Mouse (Mus musculus): ENCODE measurements at regions not wholly inside any gene's neighbourhood (a gene's known extent, or its start where the extent isn't known, plus 50 kb on each side); places are given as distances from the start of the nearest gene placed in this dataset.

DNA sequence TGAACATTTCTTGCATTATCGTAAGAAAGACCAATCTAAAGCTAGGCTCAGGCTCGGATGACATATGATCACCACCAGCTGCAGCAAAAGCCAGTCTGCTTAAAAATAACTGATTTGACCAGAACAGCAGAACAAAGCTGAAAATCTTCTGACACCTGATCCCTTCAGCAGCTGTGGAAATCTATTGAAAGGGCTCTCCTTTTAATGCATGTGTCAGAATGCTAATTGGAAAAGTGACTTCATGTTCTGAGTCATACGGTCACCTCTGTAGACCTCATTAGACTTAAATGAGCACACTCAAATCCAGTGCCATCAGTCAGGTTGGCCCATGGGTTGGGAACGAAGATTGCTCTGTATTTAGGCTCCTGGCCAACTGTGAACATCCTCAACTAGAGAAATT is 444.9 kb downstream of the Etv1 start:
- H3K9ac ChIP-seq (ENCODE audit: low read depth, low read length): no peak overlapping the region
- H3K4me3 ChIP-seq (ENCODE audit: low read length): no peak overlapping the region
- no peak overlapping the region for H3K4me2 ChIP-seq (ENCODE audit: low read depth, low read length)
- no peak for ATAC-seq
- no peaks in the 10 kb centered on the region for H3K36me3 ChIP-seq (ENCODE audit: control insufficient read depth, insufficient read depth, low read length)
- H3K27me3 ChIP-seq (replicated peaks; ENCODE audit: control insufficient read depth, insufficient read depth, low read length): no peaks in the 10 kb centered on the region
- H3K4me1 ChIP-seq (ENCODE audit: control insufficient read depth, insufficient read depth, low read length): no peaks in the 10 kb centered on the region
- H3K9me3 ChIP-seq (ENCODE audit: control insufficient read depth, low read length): no peaks in the 10 kb centered on the region
- 73% methylated on average over 4 of the region's 4 CpGs for WGBS
- H3K27ac ChIP-seq (ENCODE audit: low read length): no peak overlapping the region

DNA sequence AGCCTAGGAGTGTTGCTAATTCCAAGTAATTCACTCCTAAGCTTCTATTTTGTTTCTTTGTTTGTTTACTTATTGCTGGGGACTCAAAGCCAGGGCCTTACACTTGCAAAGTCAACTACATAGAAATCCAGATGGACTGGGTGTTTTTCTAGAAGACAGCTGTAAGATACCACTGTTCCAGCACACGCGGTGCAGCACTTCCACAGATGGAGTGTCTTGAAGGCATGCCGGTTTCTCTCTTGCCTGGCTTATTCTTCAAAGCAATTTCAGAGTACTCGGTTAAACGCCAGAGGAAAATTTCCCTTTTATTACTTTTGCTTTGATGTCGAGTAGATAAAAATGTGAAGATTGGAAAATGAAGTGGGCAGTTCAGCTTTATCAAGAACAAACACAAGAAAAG is 477.4 kb downstream of the Etv1 start:
- Histone ChIP-seq H3K4me2 (ENCODE audit: low read depth, low read length) (no peak overlapping the region), H3K27me3 (replicated peaks; ENCODE audit: control insufficient read depth, insufficient read depth, low read length) (no peaks in the 10 kb centered on the region), H3K4me3 (ENCODE audit: low read length) (no peak overlapping the region), H3K9ac (ENCODE audit: low read depth, low read length) (no peak overlapping the region), H3K9me3 (ENCODE audit: control insufficient read depth, low read length) (no peaks in the 10 kb centered on the region), H3K4me1 (ENCODE audit: control insufficient read depth, insufficient read depth, low read length) (no peaks in the 10 kb centered on the region), H3K27ac (ENCODE audit: low read length) (no peak overlapping the region), H3K36me3 (ENCODE audit: control insufficient read depth, insufficient read depth, low read length) (no peaks in the 10 kb centered on the region)
- 60% methylated on average over 6 of the region's 6 CpGs for WGBS
- ATAC-seq: no peak

DNA sequence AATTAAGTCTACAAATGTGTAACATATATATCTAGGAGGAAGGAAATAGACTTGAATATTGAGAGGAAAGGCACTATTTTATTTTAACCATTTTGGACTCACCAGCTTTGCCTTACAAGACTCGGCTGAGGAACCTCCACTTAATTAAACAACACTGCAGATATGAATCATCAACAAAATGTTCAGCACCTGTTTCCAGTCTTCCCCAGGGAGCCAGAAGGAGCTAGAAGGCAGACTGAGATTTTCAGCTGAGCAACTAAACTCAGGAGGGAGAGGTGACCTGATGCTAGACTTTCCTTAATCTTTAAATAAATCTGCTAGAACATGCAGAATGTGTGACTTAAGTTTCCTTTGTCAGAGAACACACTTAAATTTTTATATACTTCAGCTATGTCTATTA is 478.4 kb downstream of the Etv1 start:
- Histone ChIP-seq H3K36me3 (ENCODE audit: control insufficient read depth, insufficient read depth, low read length) (no peaks in the 10 kb centered on the region), H3K27me3 (replicated peaks; ENCODE audit: control insufficient read depth, insufficient read depth, low read length) (no peaks in the 10 kb centered on the region), H3K4me2 (ENCODE audit: low read depth, low read length) (no peak overlapping the region), H3K9me3 (ENCODE audit: control insufficient read depth, low read length) (no peaks in the 10 kb centered on the region), H3K4me1 (ENCODE audit: control insufficient read depth, insufficient read depth, low read length) (no peaks in the 10 kb centered on the region), H3K9ac (ENCODE audit: low read depth, low read length) (no peak overlapping the region), H3K27ac (ENCODE audit: low read length) (no peak overlapping the region), H3K4me3 (ENCODE audit: low read length) (no peak overlapping the region)
- WGBS: 56% methylated on average over 1 of the region's 1 CpGs
- ATAC-seq: no peak

DNA sequence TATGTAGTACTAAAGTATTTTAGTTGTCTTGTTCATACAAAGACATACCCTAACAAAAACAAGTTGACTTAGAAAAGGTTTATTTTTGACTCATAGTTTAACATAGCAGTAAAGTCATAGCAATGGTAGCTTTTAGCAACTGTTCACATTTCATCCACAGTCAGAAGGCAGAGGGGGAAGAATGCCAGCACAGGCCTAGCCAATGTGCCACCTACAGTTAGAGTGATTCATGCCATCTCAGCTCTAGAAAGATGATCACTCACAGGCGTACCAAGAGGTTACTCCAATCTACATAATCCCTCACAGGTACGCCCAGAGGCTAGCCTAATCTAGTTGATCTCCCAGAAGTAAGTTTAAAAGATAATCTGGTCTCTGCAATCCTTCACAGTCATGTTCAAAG is 510.5 kb downstream of the Etv1 start:
- Histone ChIP-seq H3K9me3 (ENCODE audit: control insufficient read depth, low read length) (no peaks in the 10 kb centered on the region), H3K4me1 (ENCODE audit: control insufficient read depth, insufficient read depth, low read length) (no peaks in the 10 kb centered on the region), H3K36me3 (ENCODE audit: control insufficient read depth, insufficient read depth, low read length) (no peaks in the 10 kb centered on the region), H3K9ac (ENCODE audit: low read depth, low read length) (no peak overlapping the region), H3K4me3 (ENCODE audit: low read length) (no peak overlapping the region), H3K27ac (ENCODE audit: low read length) (no peak overlapping the region), H3K4me2 (ENCODE audit: low read depth, low read length) (no peak overlapping the region), H3K27me3 (replicated peaks; ENCODE audit: control insufficient read depth, insufficient read depth, low read length) (no peaks in the 10 kb centered on the region)
- ATAC-seq: no peak
- 73% methylated on average over 2 of the region's 2 CpGs for WGBS

DNA sequence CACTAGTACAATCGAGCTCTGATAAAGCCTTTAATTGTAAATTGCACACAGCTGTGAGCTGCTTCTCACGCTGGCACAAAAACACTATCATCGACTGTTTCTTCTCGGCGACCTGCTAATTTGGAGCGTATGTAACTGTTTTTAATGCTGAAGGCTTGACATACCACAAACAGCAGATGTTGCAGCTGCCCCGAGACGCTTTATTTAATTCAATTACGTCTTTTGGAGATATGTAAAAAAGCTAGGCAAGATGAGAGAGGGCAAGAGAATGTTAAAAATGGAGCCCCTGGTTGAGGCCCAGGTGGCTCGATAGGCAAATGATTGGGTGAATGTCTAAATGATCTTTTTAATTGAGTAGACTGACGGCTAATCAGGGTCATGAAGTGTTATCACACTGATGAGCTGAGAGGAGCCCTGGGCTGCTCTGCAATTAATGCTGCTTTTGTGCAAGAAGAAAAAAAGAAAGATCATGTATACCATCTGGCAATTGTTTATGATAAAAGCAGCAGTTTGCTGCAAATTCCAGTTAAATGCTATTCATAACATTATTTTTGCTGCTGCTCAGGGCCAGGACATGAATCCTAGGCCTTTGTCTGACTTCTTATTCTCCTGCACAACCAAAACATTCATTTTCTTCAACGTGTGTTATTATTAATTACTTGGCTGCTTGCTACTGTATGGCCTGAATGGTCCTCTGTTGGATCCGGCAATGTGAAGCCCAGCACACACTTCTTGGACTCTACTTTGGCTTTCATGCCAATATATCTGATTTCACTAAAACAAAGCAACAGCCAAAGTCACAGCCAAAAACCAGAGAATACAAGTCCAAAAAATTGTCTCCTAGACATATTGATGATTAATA is 522.4 kb downstream of the Etv1 start:
- H3K4me1 ChIP-seq (ENCODE audit: control insufficient read depth, insufficient read depth, low read length): no peaks in the 10 kb centered on the region
- no peak overlapping the region for H3K27ac ChIP-seq (ENCODE audit: low read length)
- 58% methylated on average over 13 of the region's 13 CpGs for WGBS
- no peaks in the 10 kb centered on the region for H3K9me3 ChIP-seq (ENCODE audit: control insufficient read depth, low read length)
- no peak overlapping the region for H3K4me3 ChIP-seq (ENCODE audit: low read length)
- no peaks in the 10 kb centered on the region for H3K36me3 ChIP-seq (ENCODE audit: control insufficient read depth, insufficient read depth, low read length)
- H3K9ac ChIP-seq (ENCODE audit: low read depth, low read length): no peak overlapping the region
- H3K4me2 ChIP-seq (ENCODE audit: low read depth, low read length): no peak overlapping the region
- no peak for ATAC-seq
- H3K27me3 ChIP-seq (replicated peaks; ENCODE audit: control insufficient read depth, insufficient read depth, low read length): no peaks in the 10 kb centered on the region

DNA sequence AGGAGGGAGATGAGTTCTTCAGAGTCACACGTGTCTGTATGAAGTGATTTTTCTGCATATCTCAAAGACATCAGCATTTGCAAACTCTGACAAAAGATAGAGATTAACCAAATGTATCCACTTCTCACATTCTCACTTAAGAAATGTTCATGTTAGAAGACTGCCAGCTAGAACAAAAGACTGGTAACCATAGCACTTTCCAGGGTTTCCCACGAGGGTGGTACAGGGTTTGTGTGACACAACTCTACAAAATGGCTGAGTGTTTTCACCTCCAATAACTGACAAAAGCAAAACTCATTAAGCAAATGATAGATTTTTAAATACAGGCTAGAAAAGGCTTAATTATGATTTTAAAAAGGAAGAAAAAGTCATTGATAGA is 523.0 kb downstream of the Etv1 start:
- Histone ChIP-seq H3K9me3 (ENCODE audit: control insufficient read depth, low read length) (no peaks in the 10 kb centered on the region), H3K4me2 (ENCODE audit: low read depth, low read length) (no peak overlapping the region), H3K9ac (ENCODE audit: low read depth, low read length) (no peak overlapping the region), H3K4me1 (ENCODE audit: control insufficient read depth, insufficient read depth, low read length) (no peaks in the 10 kb centered on the region), H3K4me3 (ENCODE audit: low read length) (no peak overlapping the region), H3K27ac (ENCODE audit: low read length) (no peak overlapping the region), H3K27me3 (replicated peaks; ENCODE audit: control insufficient read depth, insufficient read depth, low read length) (no peaks in the 10 kb centered on the region), H3K36me3 (ENCODE audit: control insufficient read depth, insufficient read depth, low read length) (no peaks in the 10 kb centered on the region)
- WGBS: 56% methylated on average over 2 of the region's 2 CpGs
- ATAC-seq: no peak

DNA sequence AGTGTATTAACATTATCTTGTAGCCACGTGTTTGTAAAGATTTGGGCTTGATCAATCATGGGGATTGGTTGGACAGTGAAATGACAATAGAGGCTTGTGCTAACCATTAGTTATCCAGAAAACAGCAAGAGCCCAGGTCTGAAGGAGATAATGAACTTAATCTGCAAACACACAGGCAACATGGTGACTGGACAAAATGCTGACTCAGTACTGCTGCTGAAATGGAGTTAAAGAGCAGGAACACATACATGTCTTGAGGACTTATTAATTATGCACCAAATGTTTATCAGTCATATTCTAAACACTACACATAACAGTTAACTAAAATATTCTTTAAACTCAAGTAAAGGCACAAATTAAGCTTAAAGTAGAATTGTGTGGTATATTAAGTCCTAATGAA is 528.6 kb downstream of the Etv1 start:
- Histone ChIP-seq H3K4me2 (ENCODE audit: low read depth, low read length) (no peak overlapping the region), H3K9me3 (ENCODE audit: control insufficient read depth, low read length) (no peaks in the 10 kb centered on the region), H3K36me3 (ENCODE audit: control insufficient read depth, insufficient read depth, low read length) (no peaks in the 10 kb centered on the region), H3K27me3 (replicated peaks; ENCODE audit: control insufficient read depth, insufficient read depth, low read length) (no peaks in the 10 kb centered on the region), H3K4me3 (ENCODE audit: low read length) (no peak overlapping the region), H3K27ac (ENCODE audit: low read length) (no peak overlapping the region), H3K9ac (ENCODE audit: low read depth, low read length) (no peak overlapping the region), H3K4me1 (ENCODE audit: control insufficient read depth, insufficient read depth, low read length) (no peaks in the 10 kb centered on the region)
- WGBS: 71% methylated on average over 1 of the region's 1 CpGs
- no peak for ATAC-seq

DNA sequence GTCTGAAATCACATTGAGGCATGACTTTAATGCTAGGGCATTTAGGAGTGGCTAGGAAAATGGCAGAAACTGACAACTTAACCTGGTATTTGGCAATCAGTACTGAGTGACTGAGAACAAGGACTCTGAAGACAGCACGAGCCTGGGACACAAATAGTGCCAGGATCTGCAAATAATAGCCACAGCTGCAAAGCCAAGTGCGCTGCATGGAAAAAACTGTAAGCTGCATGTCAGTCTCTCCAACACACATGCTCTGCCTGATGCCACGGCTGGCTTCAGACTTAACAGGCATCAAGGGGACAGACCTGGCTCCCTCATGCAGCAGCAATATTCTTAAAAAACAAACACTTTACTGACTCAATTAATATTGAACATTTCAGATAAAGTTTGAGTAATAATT is 530.7 kb downstream of the Etv1 start:
- H3K4me3 ChIP-seq (ENCODE audit: low read length): no peak overlapping the region
- H3K27ac ChIP-seq (ENCODE audit: low read length): no peak overlapping the region
- no peak overlapping the region for H3K4me2 ChIP-seq (ENCODE audit: low read depth, low read length)
- H3K9ac ChIP-seq (ENCODE audit: low read depth, low read length): no peak overlapping the region
- no peak for ATAC-seq
- no peaks in the 10 kb centered on the region for H3K9me3 ChIP-seq (ENCODE audit: control insufficient read depth, low read length)
- H3K4me1 ChIP-seq (ENCODE audit: control insufficient read depth, insufficient read depth, low read length): no peaks in the 10 kb centered on the region
- H3K36me3 ChIP-seq (ENCODE audit: control insufficient read depth, insufficient read depth, low read length): no peaks in the 10 kb centered on the region
- no peaks in the 10 kb centered on the region for H3K27me3 ChIP-seq (replicated peaks; ENCODE audit: control insufficient read depth, insufficient read depth, low read length)
- WGBS: 75% methylated on average over 3 of the region's 3 CpGs

DNA sequence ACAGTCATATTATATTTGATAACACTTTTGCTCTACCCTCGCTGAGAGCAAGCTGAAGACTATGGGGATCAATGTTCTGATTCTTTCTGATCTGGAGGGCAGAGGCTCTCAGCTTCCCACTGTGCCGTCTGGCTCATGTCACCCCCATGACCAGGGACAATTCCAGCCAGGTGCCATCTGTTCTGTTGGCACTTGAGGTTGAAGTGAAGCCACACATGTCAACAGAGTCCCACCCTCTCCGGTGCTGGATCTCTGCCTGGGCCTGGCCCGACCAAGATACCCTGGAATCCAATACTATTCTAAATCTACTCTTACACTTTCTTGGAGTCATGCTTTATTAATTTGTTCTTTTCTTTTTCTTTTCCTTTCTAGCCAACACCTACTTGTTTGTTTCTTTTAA is 538.0 kb downstream of the Etv1 start:
- Histone ChIP-seq H3K4me1 (ENCODE audit: control insufficient read depth, insufficient read depth, low read length) (no peaks in the 10 kb centered on the region), H3K9ac (ENCODE audit: low read depth, low read length) (no peak overlapping the region), H3K4me2 (ENCODE audit: low read depth, low read length) (no peak overlapping the region), H3K36me3 (ENCODE audit: control insufficient read depth, insufficient read depth, low read length) (no peaks in the 10 kb centered on the region), H3K4me3 (ENCODE audit: low read length) (no peak overlapping the region), H3K27ac (ENCODE audit: low read length) (no peak overlapping the region), H3K27me3 (replicated peaks; ENCODE audit: control insufficient read depth, insufficient read depth, low read length) (no peaks in the 10 kb centered on the region), H3K9me3 (ENCODE audit: control insufficient read depth, low read length) (no peaks in the 10 kb centered on the region)
- 77% methylated on average over 4 of the region's 4 CpGs for WGBS
- ATAC-seq: no peak

DNA sequence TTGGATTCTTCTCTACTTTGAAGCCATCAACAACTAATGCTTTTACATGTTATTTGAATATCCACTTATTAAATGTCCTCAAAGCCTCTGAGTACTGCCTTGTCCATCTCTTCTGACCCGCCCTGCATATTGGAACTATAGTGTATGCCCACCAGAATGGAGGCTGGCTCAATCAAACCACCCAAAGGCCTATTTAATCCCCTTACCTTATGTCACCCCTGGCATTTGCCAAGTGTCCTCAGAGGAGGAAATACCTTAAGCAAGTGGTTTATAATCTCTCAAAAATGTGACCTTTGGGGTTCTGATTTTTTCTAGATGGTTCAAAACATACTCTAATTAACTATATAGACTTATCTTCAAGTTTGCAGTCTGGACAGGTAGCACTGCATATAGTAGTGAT is 542.3 kb downstream of the Etv1 start:
- no peak for ATAC-seq
- Histone ChIP-seq H3K27me3 (replicated peaks; ENCODE audit: control insufficient read depth, insufficient read depth, low read length) (no peaks in the 10 kb centered on the region), H3K4me3 (ENCODE audit: low read length) (no peak overlapping the region), H3K9me3 (ENCODE audit: control insufficient read depth, low read length) (no peaks in the 10 kb centered on the region), H3K4me2 (ENCODE audit: low read depth, low read length) (no peak overlapping the region), H3K4me1 (ENCODE audit: control insufficient read depth, insufficient read depth, low read length) (no peaks in the 10 kb centered on the region), H3K27ac (ENCODE audit: low read length) (no peak overlapping the region), H3K9ac (ENCODE audit: low read depth, low read length) (no peak overlapping the region), H3K36me3 (ENCODE audit: control insufficient read depth, insufficient read depth, low read length) (no peaks in the 10 kb centered on the region)
- 81% methylated on average over 1 of the region's 1 CpGs for WGBS
